Mouse (Mus musculus): ENCODE data around the gene Itga1.

Gene Itga1

GRCm38 (mm10) chr13:115054783-115055182 is 47.0 kb downstream of the Itga1 start:
- DNase-seq (ENCODE audit: low read depth, low spot score): no peak

DNA sequence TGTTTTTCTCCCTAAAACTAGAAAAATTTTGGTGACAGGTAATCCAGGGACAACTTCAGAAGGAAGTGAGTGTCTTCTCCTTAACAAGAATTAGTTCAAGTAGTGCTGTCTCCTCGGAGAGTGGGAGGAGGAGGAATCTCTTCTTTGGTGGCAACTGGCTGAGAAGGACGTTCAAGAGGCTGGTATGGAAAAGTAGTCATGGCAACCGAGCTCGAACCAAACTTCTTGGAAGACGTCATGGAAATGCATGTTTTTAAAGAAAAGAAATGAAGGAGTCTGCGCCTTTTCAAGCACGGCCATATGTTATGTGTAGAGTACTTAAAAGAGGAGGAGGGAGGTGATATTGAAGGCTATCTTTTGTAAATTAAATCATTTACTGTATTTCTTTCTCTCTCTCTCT is 49.2 kb downstream of the Itga1 start:
- DNase-seq (ENCODE audit: low read depth, low spot score): no peak

DNA sequence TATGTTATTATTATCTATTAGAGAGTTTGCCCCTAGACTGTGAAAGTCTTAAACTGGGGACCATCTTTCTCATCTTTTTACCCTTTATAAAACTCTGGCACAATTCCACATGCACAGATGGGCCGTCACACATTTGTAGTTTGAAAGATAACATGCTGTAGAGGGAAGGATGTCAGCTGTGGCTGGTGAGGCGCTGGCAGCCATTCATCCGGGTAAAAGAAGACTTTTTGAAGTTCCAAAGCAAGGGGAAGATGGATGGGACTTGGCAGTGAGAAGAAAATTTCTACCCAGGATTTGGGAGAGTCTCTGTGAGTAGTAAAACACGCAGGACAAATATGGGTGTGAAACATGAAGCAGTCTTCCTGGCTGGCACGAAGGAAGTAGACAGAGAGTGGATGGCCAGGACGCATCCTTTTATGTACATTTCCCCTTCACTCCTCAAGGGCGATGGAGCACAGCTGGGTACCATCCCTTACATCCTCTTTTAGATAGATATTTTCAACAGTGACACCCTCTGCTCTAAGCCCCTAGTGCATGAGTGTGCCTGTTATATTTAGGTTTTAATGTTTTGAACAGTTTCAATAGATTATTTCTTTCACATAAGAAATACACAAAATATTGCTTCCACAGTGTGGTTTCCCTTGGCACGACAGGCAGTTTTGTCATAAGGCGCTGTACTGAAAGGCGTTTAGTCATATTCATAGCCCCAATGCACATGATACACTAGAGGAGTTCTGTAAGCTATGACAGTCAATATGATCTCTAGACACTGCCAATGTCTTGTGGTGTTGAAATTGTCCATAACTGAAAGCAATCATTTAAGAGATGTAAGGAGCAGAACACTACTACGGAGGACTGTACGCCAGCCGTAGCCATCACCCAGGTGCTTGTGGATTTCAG is 50.9 kb downstream of the Itga1 start:
- no peak for DNase-seq (ENCODE audit: low read depth, low spot score)

DNA sequence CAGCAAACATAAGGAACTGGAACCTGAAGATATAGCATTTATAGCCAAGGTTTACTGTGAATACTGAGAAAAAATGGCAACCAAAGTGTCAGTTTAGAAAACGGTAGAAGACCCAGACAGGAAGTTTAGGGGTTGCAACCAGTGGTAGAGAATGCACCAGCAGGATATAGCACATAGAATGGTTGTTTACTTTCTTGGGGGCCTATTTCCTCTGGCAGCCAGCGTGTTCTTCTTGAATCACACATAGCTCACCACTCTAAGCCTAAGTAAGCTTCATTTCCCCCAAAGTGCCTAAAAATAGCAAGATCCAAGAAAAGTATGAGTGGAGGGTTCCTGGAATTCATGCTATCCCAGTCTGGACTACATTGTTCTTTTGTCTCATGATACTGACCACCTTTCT is 59.1 kb downstream of the Itga1 start:
- DNase-seq (ENCODE audit: low read depth, low spot score): no peak

DNA sequence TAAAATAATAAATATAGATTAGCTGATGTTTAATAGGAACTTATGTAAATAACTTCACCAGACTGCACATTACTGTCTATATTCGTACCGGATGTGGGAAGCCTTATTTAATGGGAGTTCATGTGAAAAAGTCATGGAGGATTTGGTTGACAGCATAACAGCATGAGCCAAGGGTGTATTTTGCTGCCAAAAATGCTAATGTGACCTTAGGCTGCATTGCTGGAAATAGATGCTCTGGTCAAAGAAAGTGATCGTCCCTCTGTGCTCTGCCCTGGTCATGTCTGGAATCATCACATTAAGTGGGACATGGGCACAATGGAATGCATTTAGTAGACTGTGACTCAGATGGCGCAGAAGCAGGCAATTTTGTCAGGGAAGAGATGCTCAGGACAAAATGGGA is 64.5 kb downstream of the Itga1 start:
- no peak for DNase-seq (ENCODE audit: low read depth, low spot score)

DNA sequence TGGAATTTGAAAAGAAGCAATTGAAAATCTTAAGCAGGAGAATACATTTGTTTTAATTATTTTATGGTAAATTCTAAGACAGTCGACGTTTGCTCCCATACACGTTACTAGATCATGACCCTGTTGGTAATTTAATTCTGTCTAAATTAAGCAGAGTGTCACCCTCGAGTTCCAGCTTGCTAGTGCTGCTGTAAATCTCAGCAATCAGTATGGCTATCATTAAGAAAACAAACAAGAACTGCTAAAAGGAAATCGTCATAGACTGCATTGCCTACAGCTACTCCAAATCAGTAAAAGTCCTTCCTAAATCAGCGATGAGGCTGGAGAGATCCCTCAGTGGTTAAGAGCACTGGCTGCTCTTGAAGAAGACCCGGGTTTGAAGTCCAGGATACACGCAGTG is 66.4 kb downstream of the Itga1 start:
- DNase-seq (ENCODE audit: low read depth, low spot score): no peak

GRCm38 (mm10) chr13:115033135-115033534 is 68.6 kb downstream of the Itga1 start:
- no peak for DNase-seq (ENCODE audit: low read depth, low spot score)

DNA sequence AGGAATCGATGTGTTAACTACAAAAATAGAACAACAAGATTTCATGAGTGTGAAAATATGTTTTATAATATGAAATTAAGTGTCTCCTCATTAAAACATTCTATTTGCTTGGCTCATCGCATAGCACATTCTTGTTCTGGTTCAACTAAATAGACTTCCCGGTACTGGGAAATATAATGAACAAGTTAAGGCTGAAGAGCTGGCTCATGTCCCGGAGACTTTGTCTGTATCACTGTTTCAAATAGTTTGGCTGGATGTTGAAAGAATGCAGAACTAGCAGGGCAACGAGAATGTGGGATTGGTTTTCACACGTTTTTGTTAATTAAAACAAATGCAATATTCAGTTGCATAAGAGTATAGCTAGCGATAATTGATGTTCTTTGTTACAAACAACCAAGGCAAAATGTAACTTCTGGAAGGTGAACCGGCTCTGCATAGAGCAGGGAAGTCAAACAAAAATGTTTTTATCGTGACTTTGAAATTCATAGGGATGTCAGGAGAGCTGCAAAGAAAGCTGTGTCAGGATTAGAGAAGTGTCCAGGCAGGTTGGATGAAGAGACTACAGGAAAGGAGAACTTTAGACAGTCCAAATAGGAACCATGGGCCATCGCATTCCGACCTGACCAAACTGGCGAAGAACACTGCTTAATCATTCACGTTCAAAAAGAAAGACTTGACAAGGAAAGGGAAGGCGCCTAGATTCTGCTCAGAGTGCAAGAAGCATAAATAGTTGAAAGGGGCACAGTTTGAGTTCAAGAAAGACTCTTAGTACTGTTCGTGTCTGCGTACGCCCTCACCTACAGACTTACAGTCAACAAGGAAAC is 70.4 kb downstream of the Itga1 start:
- DNase-seq (ENCODE audit: low read depth, low spot score): no peak

- DNase-seq (ENCODE audit: low read depth, low spot score): no peak
Observed at GRCm38 (mm10) chr13:115025394-115025793, 76.4 kb downstream of the Itga1 start.

- DNase-seq (ENCODE audit: low read depth, low spot score): peak; percentile 4
Observed at GRCm38 (mm10) chr13:115022117-115022787, 79.5 kb downstream of the Itga1 start.

GRCm38 (mm10) chr13:115021411-115021810 is 80.4 kb downstream of the Itga1 start:
- no peak for DNase-seq (ENCODE audit: low read depth, low spot score)

- DNase-seq (ENCODE audit: low read depth, low spot score): no peak
Observed at GRCm38 (mm10) chr13:115020727-115021126, 81.0 kb downstream of the Itga1 start.

DNA sequence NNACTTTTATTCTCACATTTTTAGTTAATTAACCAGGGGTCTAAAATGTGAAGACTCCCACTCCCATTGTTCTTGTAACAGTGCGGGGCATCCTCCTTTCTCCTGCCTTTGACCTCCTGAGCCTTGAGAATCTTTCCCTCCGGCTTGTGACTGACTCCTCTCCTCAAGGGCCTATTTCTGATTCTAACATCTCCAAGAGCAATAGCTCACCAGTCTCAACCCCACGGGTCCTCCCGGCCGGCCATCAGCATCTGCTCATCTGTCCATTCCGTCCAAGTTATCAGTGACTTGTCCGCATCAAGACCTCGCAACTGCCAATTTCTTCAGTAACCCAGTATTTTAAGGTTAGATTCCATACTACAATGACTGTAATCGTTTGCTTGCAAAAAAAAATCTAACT is 84.2 kb downstream of the Itga1 start:
- no peak for DNase-seq (ENCODE audit: low read depth, low spot score)

DNA sequence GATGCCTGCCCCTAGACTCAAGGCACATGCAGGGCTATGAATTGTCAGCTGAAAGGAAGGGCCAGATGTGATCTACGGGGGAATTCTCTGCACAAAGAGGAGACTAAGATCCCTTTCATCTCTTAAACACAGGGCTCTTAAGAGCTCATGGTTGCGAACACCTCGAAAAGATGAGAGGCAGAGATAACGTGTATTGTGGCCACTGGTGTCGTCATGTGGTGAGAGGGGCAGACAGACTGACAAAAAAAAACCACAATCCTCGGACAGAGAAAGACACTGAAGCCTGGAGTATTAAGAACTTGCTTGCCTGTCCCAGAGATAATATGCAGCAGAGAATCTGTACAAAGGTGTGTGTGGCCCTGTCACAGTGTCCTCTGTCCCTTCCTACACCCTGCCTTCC is 90.2 kb downstream of the Itga1 start:
- no peak for DNase-seq (ENCODE audit: low read depth, low spot score)

DNA sequence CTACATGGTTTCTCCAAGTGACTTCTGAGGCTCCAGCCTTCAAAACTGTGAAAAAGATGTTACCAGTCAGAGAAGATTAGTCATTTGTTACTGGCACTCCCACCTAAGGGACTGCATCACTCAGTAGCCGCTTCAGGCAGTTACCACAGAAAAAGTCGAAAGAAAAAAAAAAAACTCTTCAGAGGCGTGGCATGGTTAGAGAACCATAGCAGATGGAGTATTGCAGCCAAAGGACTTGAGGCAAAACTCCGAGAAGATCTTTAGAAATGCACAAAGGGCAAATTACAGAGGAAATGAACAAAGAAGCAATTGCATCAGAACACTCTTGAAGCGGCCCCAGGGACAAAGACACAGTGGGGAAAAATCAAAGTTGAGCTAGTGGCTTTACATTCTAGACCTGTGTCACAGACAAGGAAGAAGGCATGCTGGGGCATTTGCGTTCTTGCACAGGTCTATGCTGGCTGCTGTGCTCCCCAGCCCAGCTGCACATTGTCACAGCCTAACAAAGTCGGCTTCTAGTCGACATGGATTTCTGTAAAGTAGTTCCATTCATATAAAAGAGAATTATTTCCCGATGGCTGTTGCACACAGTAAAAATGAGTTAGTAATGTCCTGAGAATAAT is 95.4 kb downstream of the Itga1 start:
- DNase-seq (ENCODE audit: low read depth, low spot score): peak; percentile 40

DNA sequence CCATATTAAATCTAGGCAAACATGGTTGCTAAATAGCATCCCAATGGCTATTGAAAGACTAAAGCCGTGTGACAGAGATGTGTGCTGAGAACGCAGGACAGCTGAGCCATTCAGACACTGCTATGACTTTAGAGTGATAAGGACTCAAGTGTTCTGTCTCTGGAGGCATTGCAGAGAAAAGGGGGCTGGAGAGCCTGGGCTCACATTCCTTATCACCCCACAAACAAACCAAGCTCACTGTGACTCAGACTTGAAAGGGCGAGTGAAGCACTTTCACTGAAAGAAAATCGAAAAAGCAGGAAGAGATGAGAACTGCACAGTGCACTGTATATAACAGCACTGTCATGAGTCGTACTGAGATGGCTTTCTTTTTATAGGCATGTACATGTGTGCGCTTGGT is 96.4 kb downstream of the Itga1 start:
- no peak for DNase-seq (ENCODE audit: low read depth, low spot score)

GRCm38 (mm10) chr13:115003444-115004053 is 98.2 kb downstream of the Itga1 start:
- DNase-seq (ENCODE audit: low read depth, low spot score): no peak

- DNase-seq (ENCODE audit: low read depth, low spot score): no peak
Observed at GRCm38 (mm10) chr13:115002837-115003236, 98.9 kb downstream of the Itga1 start.

GRCm38 (mm10) chr13:115002155-115002554 is 99.6 kb downstream of the Itga1 start:
- no peak for DNase-seq (ENCODE audit: low read depth, low spot score)

DNA sequence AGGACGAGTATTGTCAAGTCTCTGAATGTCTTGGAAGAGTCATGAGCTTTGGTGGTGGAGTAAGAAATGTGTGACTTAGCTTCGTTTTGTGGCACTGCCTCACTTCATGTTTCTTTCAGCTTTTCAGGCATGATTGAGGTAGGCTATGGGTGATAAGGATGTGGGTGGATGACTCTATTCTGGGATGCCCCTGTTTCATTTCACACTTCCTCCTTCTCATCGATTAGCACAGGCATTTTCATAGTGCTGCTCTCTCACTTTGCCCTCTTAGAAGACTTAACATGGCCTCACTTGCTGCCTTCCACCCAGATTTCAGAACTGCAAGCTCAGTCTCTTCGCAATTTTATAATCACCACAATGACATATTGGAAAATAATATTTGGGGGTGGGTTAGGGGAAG is 102.2 kb downstream of the Itga1 start:
- DNase-seq (ENCODE audit: low read depth, low spot score): no peak

DNA sequence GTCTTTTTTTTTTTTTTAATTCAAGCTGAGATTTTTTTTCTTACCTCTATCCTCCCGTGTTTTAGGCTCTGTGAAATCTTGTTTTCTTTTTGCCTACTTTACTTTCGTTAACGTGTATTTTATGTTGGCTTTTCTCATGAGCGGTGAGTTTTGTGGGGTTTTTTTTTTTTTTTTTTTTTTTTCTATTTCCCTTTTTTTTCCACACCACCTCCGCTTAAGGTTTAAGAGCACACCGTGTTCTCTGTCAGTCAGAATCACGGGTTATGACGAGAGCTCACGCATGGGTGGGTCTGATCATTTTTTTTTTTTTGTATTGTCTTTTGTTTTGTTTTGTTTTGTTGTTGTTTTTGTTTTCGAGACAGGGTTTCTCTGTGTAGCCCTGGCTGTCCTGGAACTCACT is 103.7 kb downstream of the Itga1 start:
- no peak for DNase-seq (ENCODE audit: low read depth, low spot score)
